Mouse (Mus musculus) hindbrain, embryonic 12.5 days (tissue): ENCODE results near the gene Ttll3. TPM values are rescaled to one million over a fixed set of nuclear protein-coding genes. Genes with fewer than 3 reads are reported as not detected.
A peak's percentile ranks its signal among the peaks of the same experiment; 100 is the strongest.

Source experiments
- ATAC-seq: fragments of 200-750 bp; cut with Nextera tagmentation; 2 replicates; pipeline ENCODE4 v1.8.0; 2017; ENCODE audit warnings: moderate TSS enrichment; ENCODE audit not compliant: low FRiP score
- H3K27ac ChIP-seq: fragments of 300-500 bp; sonication (generic); 2 replicates; pipeline ENCODE4 v1.5.1; 2016; ENCODE audit warnings: mild to moderate bottlenecking
- H3K27me3 ChIP-seq: fragments of 300-500 bp; sonication (generic); 2 replicates; pipeline ENCODE4 v1.6.1; 2016; ENCODE audit warnings: mild to moderate bottlenecking
- H3K36me3 ChIP-seq: fragments of 300-500 bp; sonication (generic); 2 replicates; pipeline ENCODE4 v1.6.1; 2016; ENCODE audit warnings: mild to moderate bottlenecking
- H3K4me1 ChIP-seq: fragments of 300-500 bp; sonication (generic); 2 replicates; pipeline ENCODE4 v1.6.1; 2016
- H3K4me2 ChIP-seq: fragments of 300-500 bp; sonication (generic); replicated peaks from 2 replicates; pipeline ENCODE4 v1.6.1; 2016; ENCODE audit warnings: mild to moderate bottlenecking
- H3K4me3 ChIP-seq: fragments of 300-500 bp; sonication (generic); 2 replicates; pipeline ENCODE4 v1.5.1; 2016; ENCODE audit warnings: mild to moderate bottlenecking
- H3K9ac ChIP-seq: fragments of 300-500 bp; sonication (generic); 2 replicates; pipeline ENCODE4 v1.6.1; 2016; ENCODE audit warnings: mild to moderate bottlenecking, moderate library complexity
- H3K9me3 ChIP-seq: fragments of 300-500 bp; sonication (generic); replicated peaks from 2 replicates; pipeline ENCODE4 v1.6.1; 2016; ENCODE audit warnings: mild to moderate bottlenecking
- WGBS: fragments of 180-500 bp; shearing (Covaris S2); methylation state at CpG from one replicate; pipeline ENCODE4 v1.1.7; 2016; 5-methylcytosine and 5-hydroxymethylcytosine counted together
- polyA plus RNA-seq: library from polyadenylated mRNA; unstranded; fragments of >200 nt; fragmentation: Nextera tagmentation; extraction: Ambion mirVana; gene quantifications from 2 replicates; pipeline ENCODE4 v1.2.1, GENCODE M21; 2016

Ttll3 gene
- polyA plus RNA-seq, 1 experiment from 2014 or later, result 8.0 TPM

- no peak overlapping the region for H3K9ac ChIP-seq
- H3K27me3 ChIP-seq, result no peaks in the 10 kb centered on the region
- peaks cover 22% of the 10 kb centered on the region for H3K36me3 ChIP-seq
- no peaks in the 10 kb centered on the region for H3K9me3 ChIP-seq
- H3K4me3 ChIP-seq, result no peak overlapping the region
- 76% methylated on average over 9 of the region's 9 CpGs for WGBS
- no peak for ATAC-seq
- H3K27ac ChIP-seq, result no peak overlapping the region
- H3K4me1 ChIP-seq, result no peaks in the 10 kb centered on the region
- no peak overlapping the region for H3K4me2 ChIP-seq
Measured at GRCm38 (mm10) chr6:113406683-113407082, 17.6 kb downstream of the Ttll3 start.

DNA sequence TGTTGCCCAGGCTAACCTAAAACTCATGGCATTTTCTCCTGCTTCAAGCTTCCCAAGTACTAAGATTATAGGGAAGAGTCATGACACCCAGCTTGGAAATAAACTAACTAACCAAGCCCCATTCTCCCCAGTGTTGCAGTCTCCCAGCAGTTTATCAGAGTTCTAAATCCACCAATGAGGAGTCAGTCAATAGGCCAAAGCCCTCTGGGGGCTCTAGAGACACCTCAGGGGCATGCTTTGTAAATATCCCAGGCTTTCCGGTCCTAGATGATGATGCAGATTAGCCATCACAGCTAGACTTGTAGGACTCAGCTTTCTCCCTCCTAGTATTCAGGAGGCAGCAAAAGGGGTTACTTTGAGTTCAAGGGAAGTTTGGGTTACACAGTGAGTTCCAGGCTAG is 20.9 kb downstream of the Ttll3 start:
- no peak overlapping the region for H3K9ac ChIP-seq
- no peak for ATAC-seq
- no peaks in the 10 kb centered on the region for H3K9me3 ChIP-seq
- WGBS, result 68% methylated on average over 1 of the region's 1 CpGs
- no peaks in the 10 kb centered on the region for H3K4me1 ChIP-seq
- peaks cover 33% of the 10 kb centered on the region for H3K36me3 ChIP-seq
- H3K4me2 ChIP-seq, result no peak overlapping the region
- H3K27me3 ChIP-seq, result no peaks in the 10 kb centered on the region
- no peak overlapping the region for H3K4me3 ChIP-seq
- no peak overlapping the region for H3K27ac ChIP-seq

GRCm38 (mm10) chr6:113416416-113416815 is 27.4 kb downstream of the Ttll3 start:
- 85% methylated on average over 5 of the region's 5 CpGs for WGBS

DNA sequence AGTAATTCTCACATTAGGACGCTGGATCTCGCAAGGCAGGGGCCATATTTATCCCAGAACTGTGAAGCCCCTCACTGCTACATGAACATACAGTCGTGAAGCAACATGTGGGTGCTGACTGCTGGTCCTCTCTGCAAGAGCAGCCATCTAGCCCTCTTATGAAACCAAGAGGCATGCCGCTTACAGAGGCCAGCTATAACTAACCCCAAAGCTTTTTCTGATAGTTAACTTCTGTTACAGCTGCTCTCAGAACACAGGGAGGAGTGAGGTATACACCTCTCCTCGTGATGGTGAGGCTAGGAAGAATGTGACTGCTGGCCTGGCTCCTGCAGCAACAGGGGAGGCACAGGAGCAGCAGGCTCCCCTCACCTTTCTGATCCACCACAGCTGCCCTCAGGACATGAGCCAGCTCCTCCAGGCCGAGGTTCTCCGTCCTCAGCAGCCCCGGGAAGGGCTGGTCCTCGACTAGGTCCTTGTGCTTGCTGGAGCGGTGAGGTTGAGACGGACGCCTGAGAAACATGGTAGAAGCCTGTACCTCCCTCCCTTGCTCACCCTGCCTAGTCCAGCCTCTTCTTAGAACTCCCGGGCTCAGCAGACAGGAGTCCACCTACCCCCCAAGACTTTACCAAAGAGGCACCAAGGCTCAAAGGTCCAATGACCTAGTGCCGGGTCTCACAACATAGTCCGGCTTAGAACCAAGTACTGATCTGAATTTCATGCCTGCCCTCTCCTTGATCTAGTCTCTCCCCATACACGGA is 29.6 kb downstream of the Ttll3 start:
- peak overlapping the region; percentile 91 for H3K4me2 ChIP-seq
- H3K9ac ChIP-seq, result peak overlapping the region; percentile 64
- H3K9me3 ChIP-seq, result no peaks in the 10 kb centered on the region
- H3K27ac ChIP-seq, result no peak overlapping the region
- H3K27me3 ChIP-seq, result no peaks in the 10 kb centered on the region
- peak overlapping the region; percentile 55 for H3K4me3 ChIP-seq
- peaks cover 14% of the 10 kb centered on the region; the same call in 1 of the 2 replicates for H3K36me3 ChIP-seq
- peaks cover 14% of the 10 kb centered on the region for H3K4me1 ChIP-seq
- ATAC-seq, result peak; percentile 74
- WGBS, result 16% methylated on average over 16 of the region's 16 CpGs

More at GRCm38 (mm10) chr6:113416416-113416815, 27.4 kb downstream of the Ttll3 start:
- Histone ChIP-seq H3K4me2 (no peak overlapping the region), H3K27ac (no peak overlapping the region), H3K9ac (no peak overlapping the region), H3K4me3 (no peak overlapping the region), H3K36me3 (peaks cover 20% of the 10 kb centered on the region; the same call in 1 of the 2 replicates), H3K9me3 (no peaks in the 10 kb centered on the region), H3K4me1 (peaks cover 14% of the 10 kb centered on the region), H3K27me3 (no peaks in the 10 kb centered on the region)
- ATAC-seq, result no peak

- WGBS, result under 1% methylated on average over 25 of the region's 25 CpGs
- Histone ChIP-seq H3K36me3 (peaks cover 12% of the 10 kb centered on the region; the same call in 1 of the 2 replicates), H3K4me2 (peak within 1 kb of the TSS; percentile 91), H3K9me3 (no peaks in the 10 kb centered on the region), H3K4me3 (peak within 1 kb of the TSS; percentile 55), H3K9ac (peak within 1 kb of the TSS; percentile 64), H3K27ac (no peak within 1 kb of the TSS), H3K4me1 (peaks cover 14% of the 10 kb centered on the region), H3K27me3 (no peaks in the 10 kb centered on the region; the same call in 1 of the 2 replicates)
- ATAC-seq, result peak; percentile 98
Measured at GRCm38 (mm10) chr6:113419199-113419587, 30.1 kb downstream of the Ttll3 start, which contains the start of gene Rpusd3. TSS of gene Rpusd3 (minus strand) at chr6:113419340.

- Histone ChIP-seq H3K27me3 (no peaks in the 10 kb centered on the region; the same call in 1 of the 2 replicates), H3K4me3 (no peak overlapping the region), H3K4me2 (no peak overlapping the region), H3K9me3 (no peaks in the 10 kb centered on the region; the same call in 1 of the 2 replicates), H3K27ac (no peak overlapping the region), H3K36me3 (no peaks in the 10 kb centered on the region), H3K9ac (no peak overlapping the region), H3K4me1 (peaks cover 10% of the 10 kb centered on the region)
- WGBS, result 85% methylated on average over 4 of the region's 4 CpGs
- ATAC-seq, result no peak
Measured at GRCm38 (mm10) chr6:113423000-113423399, 33.9 kb downstream of the Ttll3 start.

- Histone ChIP-seq H3K36me3 (no peaks in the 10 kb centered on the region), H3K4me2 (no peak overlapping the region), H3K9me3 (no peaks in the 10 kb centered on the region; the same call in 1 of the 2 replicates), H3K27ac (no peak overlapping the region), H3K27me3 (no peaks in the 10 kb centered on the region; the same call in 1 of the 2 replicates), H3K9ac (no peak overlapping the region), H3K4me1 (peaks cover 3% of the 10 kb centered on the region; the same call in 1 of the 2 replicates), H3K4me3 (no peak overlapping the region)
- no peak for ATAC-seq
- 88% methylated on average over 7 of the region's 7 CpGs for WGBS
Measured at GRCm38 (mm10) chr6:113424187-113424586, 35.1 kb downstream of the Ttll3 start.

- Histone ChIP-seq H3K4me2 (no peak overlapping the region), H3K9me3 (no peaks in the 10 kb centered on the region; the same call in 1 of the 2 replicates), H3K27me3 (no peaks in the 10 kb centered on the region; the same call in 1 of the 2 replicates), H3K4me3 (no peak overlapping the region), H3K27ac (no peak overlapping the region), H3K36me3 (no peaks in the 10 kb centered on the region), H3K9ac (no peak overlapping the region), H3K4me1 (no peaks in the 10 kb centered on the region)
- ATAC-seq, result no peak
- 94% methylated on average over 4 of the region's 4 CpGs for WGBS
Measured at GRCm38 (mm10) chr6:113426696-113427095, 37.6 kb downstream of the Ttll3 start.

DNA sequence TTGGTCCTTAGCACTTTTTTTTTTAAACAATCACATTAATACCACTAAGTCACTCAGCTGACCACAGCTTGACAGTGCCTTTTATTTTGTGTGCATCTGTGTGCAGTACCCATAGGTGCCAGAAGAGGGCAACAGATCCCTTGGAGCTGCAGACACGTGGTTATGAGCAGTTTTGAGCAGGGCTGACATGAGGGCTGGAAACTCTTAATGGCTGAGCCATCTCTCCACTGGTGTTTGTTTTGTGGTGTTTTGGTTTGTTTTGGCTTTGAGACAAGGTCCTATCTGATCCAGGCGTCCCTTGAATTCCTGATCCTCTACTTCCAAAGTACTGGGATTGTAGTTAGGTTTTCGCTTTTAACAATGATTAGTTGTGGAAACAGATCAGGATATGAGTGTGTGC is 38.3 kb downstream of the Ttll3 start:
- Histone ChIP-seq H3K4me1 (no peaks in the 10 kb centered on the region), H3K36me3 (no peaks in the 10 kb centered on the region), H3K9ac (no peak overlapping the region), H3K9me3 (no peaks in the 10 kb centered on the region; the same call in 1 of the 2 replicates), H3K27me3 (no peaks in the 10 kb centered on the region; the same call in 1 of the 2 replicates), H3K27ac (no peak overlapping the region), H3K4me3 (no peak overlapping the region), H3K4me2 (no peak overlapping the region)
- ATAC-seq, result no peak
- WGBS, result 63% methylated on average over 3 of the region's 3 CpGs

- no peak for ATAC-seq
- Histone ChIP-seq H3K9me3 (no peaks in the 10 kb centered on the region; the same call in 1 of the 2 replicates), H3K4me1 (no peaks in the 10 kb centered on the region), H3K27ac (no peak overlapping the region), H3K36me3 (no peaks in the 10 kb centered on the region), H3K27me3 (no peaks in the 10 kb centered on the region; the same call in 1 of the 2 replicates), H3K9ac (no peak overlapping the region), H3K4me2 (no peak overlapping the region), H3K4me3 (no peak overlapping the region)
- WGBS, result 88% methylated on average over 16 of the region's 16 CpGs
Measured at GRCm38 (mm10) chr6:113428006-113428405, 38.9 kb downstream of the Ttll3 start.

- Histone ChIP-seq H3K27me3 (peaks cover 2% of the 10 kb centered on the region; the same call in 1 of the 2 replicates), H3K4me3 (no peak overlapping the region), H3K9me3 (no peaks in the 10 kb centered on the region; the same call in 1 of the 2 replicates), H3K36me3 (no peaks in the 10 kb centered on the region), H3K9ac (no peak overlapping the region), H3K4me2 (no peak overlapping the region), H3K27ac (no peak overlapping the region), H3K4me1 (no peaks in the 10 kb centered on the region)
- WGBS, result 76% methylated on average over 3 of the region's 3 CpGs
- ATAC-seq, result no peak
Measured at GRCm38 (mm10) chr6:113429965-113430364, 40.9 kb downstream of the Ttll3 start.

DNA sequence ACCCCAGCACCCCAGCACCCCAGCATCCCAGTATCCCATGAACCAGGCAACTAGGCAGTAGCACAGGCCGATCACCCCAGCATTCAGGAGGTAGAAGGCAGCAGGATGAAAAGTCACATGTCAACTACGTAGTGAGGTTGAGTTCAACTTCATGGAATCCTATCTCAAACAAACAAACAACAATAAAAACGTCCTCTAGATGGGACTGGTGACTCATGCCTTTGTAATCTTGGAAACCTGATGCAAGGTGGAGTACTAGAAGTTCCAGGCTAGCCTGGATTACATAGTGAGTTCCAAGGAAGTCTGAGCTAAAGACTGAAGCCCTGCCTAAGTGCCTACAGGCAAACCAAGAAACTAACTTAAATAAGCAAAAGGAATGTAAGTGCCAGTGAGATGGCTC is 41.8 kb downstream of the Ttll3 start:
- H3K4me3 ChIP-seq, result no peak overlapping the region
- H3K4me2 ChIP-seq, result no peak overlapping the region
- no peak for ATAC-seq
- H3K4me1 ChIP-seq, result no peaks in the 10 kb centered on the region
- H3K27me3 ChIP-seq, result peaks cover 2% of the 10 kb centered on the region; the same call in 1 of the 2 replicates
- no peak overlapping the region for H3K27ac ChIP-seq
- WGBS, result 59% methylated on average over 3 of the region's 3 CpGs
- no peak overlapping the region for H3K9ac ChIP-seq
- no peaks in the 10 kb centered on the region for H3K36me3 ChIP-seq
- H3K9me3 ChIP-seq, result no peaks in the 10 kb centered on the region; the same call in 1 of the 2 replicates
